Comparison of ENCODE assay signal across 7 mouse cellular contexts in the genomic region with DNA sequence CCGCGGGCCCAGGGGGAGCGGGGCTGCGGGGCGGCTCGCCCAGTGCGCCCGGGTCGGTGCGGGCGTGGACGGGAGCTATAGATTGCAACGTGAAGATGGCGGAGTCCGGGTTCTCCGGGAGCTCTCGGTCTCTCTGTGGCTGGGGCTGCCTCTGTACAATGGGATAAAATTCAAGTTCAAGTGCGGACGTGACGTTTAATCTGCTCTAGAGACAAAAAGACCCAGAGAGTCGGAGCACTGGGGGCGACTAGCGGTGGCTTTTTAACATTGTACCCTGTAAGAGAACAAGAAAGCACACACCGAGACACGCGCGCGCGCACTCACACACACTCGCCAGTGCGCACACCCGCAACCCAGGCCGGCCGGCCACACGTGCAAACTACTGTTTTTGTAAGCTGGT. TPM values are rescaled to one million over a fixed set of nuclear protein-coding genes. Genes with fewer than 3 reads are reported as not detected.
DNase-seq lines count a peak whose midpoint lies in the region; ATAC-seq and TF ChIP-seq lines count a peak whose summit lies in the region.

No protein-coding gene starts in this region.

- H3K4me3 ChIP-seq in intestine, postnatal 0 days (ENCODE audit: low read depth, low read length), result peak overlapping the region; percentile 90
- peak overlapping the region; percentile 94 for H3K4me3 ChIP-seq in midbrain, embryonic 11.5 days (ENCODE audit: low read depth, low read length)

- TF ChIP-seq CTCF in intestine, postnatal 0 days (IDR thresholded peaks at IDR 0.05; ENCODE audit: low read depth), result peak; percentile 75

- H3K27me3 ChIP-seq in intestine, postnatal 0 days (replicated peaks; ENCODE audit: control insufficient read depth, insufficient read depth, low read length), result no peaks in the 10 kb centered on the region; the same call in 1 of the 2 replicates
- peaks cover 10% of the 10 kb centered on the region for H3K27me3 ChIP-seq in midbrain, embryonic 11.5 days (ENCODE audit: control insufficient read depth, insufficient read depth, low read length)

- intact Hi-C loops in left cerebral cortex, postnatal 36 days (cut with DNase I), result loop anchor here (5.0 kb wide), 2 partner anchors 118 to 1702 kb away; no protein-coding TSS in a partner anchor

- peak overlapping the region; percentile 70 for H3K9ac ChIP-seq in intestine, postnatal 0 days (ENCODE audit: low read depth, low read length)
- H3K9ac ChIP-seq in midbrain, embryonic 11.5 days (ENCODE audit: low read length), result peak overlapping the region; percentile 97

- peak; percentile 64 for ATAC-seq in intestine, postnatal 0 days
- peak; percentile 75 for ATAC-seq in midbrain, embryonic 11.5 days (ENCODE audit: low FRiP score)

- WGBS in intestine, postnatal 0 days, result under 1% methylated on average over 35 of the region's 35 CpGs
- WGBS in midbrain, embryonic 11.5 days, result under 1% methylated on average over 35 of the region's 35 CpGs

- H3K4me2 ChIP-seq in intestine, postnatal 0 days (replicated peaks; ENCODE audit: low read depth), result peak overlapping the region; percentile 92
- H3K4me2 ChIP-seq in midbrain, embryonic 11.5 days, result peak overlapping the region; percentile 79

- H3K36me3 ChIP-seq in intestine, postnatal 0 days (ENCODE audit: control insufficient read depth, insufficient read depth), result no peaks in the 10 kb centered on the region
- H3K36me3 ChIP-seq in midbrain, embryonic 11.5 days (ENCODE audit: control insufficient read depth, insufficient read depth, low read length), result no peaks in the 10 kb centered on the region

- peak; percentile 56 for DNase-seq in NIH3T3 (ENCODE audit: low read depth)
- peak; percentile 92 for DNase-seq in brain, adult 2 months (ENCODE audit: low read depth, low spot score)
- DNase-seq in frontal cortex, adult 2 months (ENCODE audit: extremely low spot score in 1 of 2, low spot score in 1 of 2), result peak; percentile 78 to 87
- DNase-seq in left cerebral cortex, postnatal 36 days (ENCODE audit: low spot score in 2 of 2), result peak; percentile 64 to 70
- peak; percentile 98 for DNase-seq in midbrain, embryonic 11.5 days (ENCODE audit: low spot score, missing footprints)
- DNase-seq in spleen, postnatal 36 days (ENCODE audit: low spot score in 2 of 2), result peak; percentile 42 to 59

- H3K9me3 ChIP-seq in intestine, postnatal 0 days (ENCODE audit: control insufficient read depth), result no peaks in the 10 kb centered on the region
- H3K9me3 ChIP-seq in midbrain, embryonic 11.5 days (ENCODE audit: control insufficient read depth, low read length), result no peaks in the 10 kb centered on the region

- H3K4me1 ChIP-seq in intestine, postnatal 0 days (replicated peaks; ENCODE audit: control insufficient read depth, insufficient read depth, low read length), result no peaks in the 10 kb centered on the region; the same call in 1 of the 2 replicates
- peaks cover 19% of the 10 kb centered on the region for H3K4me1 ChIP-seq in midbrain, embryonic 11.5 days (ENCODE audit: control insufficient read depth, insufficient read depth, low read length)

- peak overlapping the region; percentile 83 for H3K27ac ChIP-seq in intestine, postnatal 0 days (ENCODE audit: low read depth, low read length)
- H3K27ac ChIP-seq in midbrain, embryonic 11.5 days (ENCODE audit: low read depth, low read length), result peak overlapping the region; percentile 92

RNA-seq across cellular contexts. Expression of a gene that starts 0.5 kb away (rescaled TPM):
- polyA plus RNA-seq in frontal cortex, adult 2 months (2012; rRNA removed), result 38.0 and 43.9 TPM in 2 replicates
- 5.2 TPM in 2 replicates for polyA plus RNA-seq in intestine, postnatal 0 days (2015; fragmentation: Nextera tagmentation; extraction: Ambion mirVana)
- 10 to 100 TPM; 56.6 to 74.4 TPM for total RNA-seq in left cerebral cortex, postnatal 36 days (2021)
- polyA plus RNA-seq in midbrain, embryonic 11.5 days (2014; fragmentation: Nextera tagmentation; extraction: Ambion mirVana), result 4.5 and 6.3 TPM in 2 replicates

Comparison
In these comparisons a context has a peak if more than half of its experiments do, and no peak if none do; other contexts are left out.
1. Peak in every context shown above with its lines: DNase-seq, ATAC-seq, H3K4me3 ChIP-seq and H3K27ac ChIP-seq.